Comparison of ENCODE assay signal across 7 mouse cellular contexts in the genomic region with DNA sequence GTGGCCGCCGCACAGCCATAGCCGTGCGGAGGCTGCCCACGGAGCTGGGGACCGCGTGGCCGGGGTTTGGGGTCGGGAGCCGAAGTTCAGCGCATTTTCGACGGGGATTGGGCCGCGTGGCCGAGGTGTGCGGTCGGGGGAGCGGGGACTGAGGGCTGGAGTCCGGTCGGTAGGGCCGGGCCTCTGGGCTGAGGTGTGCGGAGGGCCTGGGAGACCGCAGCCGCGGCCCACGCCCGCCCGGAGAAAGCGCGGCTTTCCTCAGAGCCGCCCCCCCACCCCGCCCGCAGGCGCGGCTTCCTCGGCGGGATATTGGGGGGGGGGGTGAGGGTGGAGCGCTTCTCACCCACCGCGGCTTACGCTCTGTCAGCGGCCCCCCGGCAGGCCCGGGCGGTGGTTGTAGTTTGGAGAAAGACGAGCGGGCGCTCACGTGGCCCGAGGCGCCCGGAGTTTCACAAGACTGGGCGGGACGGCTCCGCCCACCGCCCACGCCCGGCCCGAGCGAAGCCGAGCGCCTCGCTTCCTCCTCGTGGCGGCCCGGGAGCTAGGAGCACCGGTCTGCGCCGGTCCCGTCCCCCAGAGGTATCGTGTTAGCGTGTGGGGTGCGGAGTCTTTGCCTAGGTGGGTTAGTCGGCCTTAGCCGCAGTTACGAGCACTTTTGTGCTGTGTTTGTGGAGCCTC. TPM values are rescaled to one million over a fixed set of nuclear protein-coding genes. Genes with fewer than 3 reads are reported as not detected.
DNase-seq lines count a peak whose midpoint lies in the region; ATAC-seq and TF ChIP-seq lines count a peak whose summit lies in the region.

No protein-coding gene starts in this region.

- H3K27ac ChIP-seq in gastrocnemius, adult 2 months, result peak overlapping the region; percentile 99
- H3K27ac ChIP-seq in hindbrain, postnatal 0 days, result peak overlapping the region; percentile 95

- no peaks in the 10 kb centered on the region for H3K36me3 ChIP-seq in hindbrain, postnatal 0 days (ENCODE audit: insufficient read depth, low read length)

- peaks cover 5% of the 10 kb centered on the region; the same call in 1 of the 2 replicates for H3K4me1 ChIP-seq in hindbrain, postnatal 0 days (ENCODE audit: insufficient read depth, low read length)

- under 1% methylated on average over 63 of the region's 77 CpGs for WGBS in hindbrain, postnatal 0 days

- no peak for TF ChIP-seq CTCF in gastrocnemius, adult 2 months (IDR thresholded peaks at IDR 0.05)
- TF ChIP-seq CTCF in hindbrain, postnatal 0 days (IDR thresholded peaks at IDR 0.05; ENCODE audit: low read depth), result no peak

- peak overlapping the region; percentile 86 for H3K9ac ChIP-seq in hindbrain, postnatal 0 days (replicated peaks; ENCODE audit: low read length)

- intact Hi-C loops in gastrocnemius, adult 2 months (cut with DNase I), result no loop called here
- intact Hi-C loops in left cerebral cortex, postnatal 25 days (cut with DNase I), result loop anchor here (1.0 to 5.0 kb wide), 3 partner anchors 10 to 67 kb away; a partner anchor contains a TSS

- peak overlapping the region; percentile 86 for H3K4me3 ChIP-seq in gastrocnemius, adult 2 months
- peak overlapping the region; percentile 79 for H3K4me3 ChIP-seq in hindbrain, postnatal 0 days (ENCODE audit: low read length)

- no peaks in the 10 kb centered on the region for H3K27me3 ChIP-seq in hindbrain, postnatal 0 days (ENCODE audit: insufficient read depth, low read length)

- no peaks in the 10 kb centered on the region for H3K9me3 ChIP-seq in hindbrain, postnatal 0 days (ENCODE audit: low read length)

- DNase-seq in gastrocnemius, adult 2 months, result peak; percentile 94
- DNase-seq in hindbrain, postnatal 0 days (ENCODE audit: low spot score), result peak; percentile 85
- DNase-seq in left cerebral cortex, postnatal 25 days (ENCODE audit: low spot score in 2 of 2), result peak; percentile 60 to 67
- DNase-seq in mesoderm, embryonic 11.5 days (ENCODE audit: low read depth, low spot score), result peak; percentile 92
- DNase-seq in right cerebral cortex, postnatal 4 days, result peak; percentile 64

- H3K4me2 ChIP-seq in hindbrain, postnatal 0 days (ENCODE audit: low read depth, low read length), result peak overlapping the region; percentile 99

- peak; percentile 47 for ATAC-seq in activated CD4-positive, CD25-positive, alpha-beta regulatory T cell, adult 4 months
- peak; percentile 58 for ATAC-seq in common myeloid progenitor, adult 5-6 weeks (replicated peaks; ENCODE audit: low read depth, poor library complexity, severe bottlenecking)
- ATAC-seq in hindbrain, postnatal 0 days, result peak; percentile 46

RNA-seq across cellular contexts. Expression of a gene that starts 7.3 kb away (rescaled TPM):
- polyA plus RNA-seq in activated CD4-positive, CD25-positive, alpha-beta regulatory T cell, adult 4 months (2017; shearing (Covaris generic)), result 100 to 1,000 TPM; 807 to 897 TPM
- 1,320 and 1,371 TPM in 2 replicates for total RNA-seq in common myeloid progenitor, adult 5-6 weeks (2017)
- total RNA-seq in gastrocnemius, adult 2 months (2021), result 100 to 1,000 TPM; 104 to 108 TPM
- 152 and 160 TPM in 2 replicates for total RNA-seq in hindbrain, postnatal 0 days (2014; rRNA removed)
- 230 and 234 TPM in 2 replicates for polyA plus RNA-seq in hindbrain, postnatal 0 days (2015; fragmentation: Nextera tagmentation; extraction: Ambion mirVana)
- total RNA-seq in left cerebral cortex, postnatal 25 days (2021), result 100 to 1,000 TPM; 121 to 132 TPM

RNA-seq across cellular contexts. Expression of a gene that starts 30.1 kb away (rescaled TPM):
- 1 to 10 TPM; 2.3 to 7.0 TPM for polyA plus RNA-seq in activated CD4-positive, CD25-positive, alpha-beta regulatory T cell, adult 4 months (2017; shearing (Covaris generic))
- total RNA-seq in common myeloid progenitor, adult 5-6 weeks (2017), result not detected in 2 replicates
- not detected for total RNA-seq in gastrocnemius, adult 2 months (2021)
- not detected in 2 replicates for total RNA-seq in hindbrain, postnatal 0 days (2014; rRNA removed)
- polyA plus RNA-seq in hindbrain, postnatal 0 days (2015; fragmentation: Nextera tagmentation; extraction: Ambion mirVana), result 0.91 and 1.1 TPM in 2 replicates
- not detected for total RNA-seq in left cerebral cortex, postnatal 25 days (2021)

RNA-seq across cellular contexts. Expression of a gene that starts 45.5 kb away (rescaled TPM):
- 1 to 10 TPM; 4.1 TPM for polyA plus RNA-seq in activated CD4-positive, CD25-positive, alpha-beta regulatory T cell, adult 4 months (2017; shearing (Covaris generic))
- total RNA-seq in common myeloid progenitor, adult 5-6 weeks (2017), result 4.3 and 8.9 TPM in 2 replicates
- under 1 TPM; 0.59 to 0.75 TPM for total RNA-seq in gastrocnemius, adult 2 months (2021)
- total RNA-seq in hindbrain, postnatal 0 days (2014; rRNA removed), result 19.6 and 22.1 TPM in 2 replicates
- 13.6 and 14.6 TPM in 2 replicates for polyA plus RNA-seq in hindbrain, postnatal 0 days (2015; fragmentation: Nextera tagmentation; extraction: Ambion mirVana)
- total RNA-seq in left cerebral cortex, postnatal 25 days (2021), result 10 to 100 TPM; 43.0 to 45.6 TPM

Comparison
In these comparisons a context has a peak if more than half of its experiments do, and no peak if none do; other contexts are left out.
1. Peak in every context shown above with its lines: DNase-seq, ATAC-seq, H3K4me3 ChIP-seq and H3K27ac ChIP-seq.